Mouse (Mus musculus) kidney, postnatal 0 days (tissue): ENCODE measurements at regions not wholly inside any gene's neighbourhood (a gene's known extent, or its start where the extent isn't known, plus 50 kb on each side); places are given as distances from the start of the nearest gene placed in this dataset.

Experiments used
- ATAC-seq: fragments of 200-750 bp; cut with Nextera tagmentation; replicated peaks from 2 replicates; pipeline ENCODE4 v1.8.0; 2017; ENCODE audit warnings: low read depth, moderate number of reproducible peaks, moderate TSS enrichment, moderate library complexity; ENCODE audit not compliant: low FRiP score
- DNase-seq: peaks from one replicate; pipeline ENCODE4 v3.0.0-alpha.2; 2016; ENCODE audit warnings: low spot score
- H3K27ac ChIP-seq: fragments of 300-500 bp; sonication (generic); 2 replicates; pipeline ENCODE4 v1.5.1; 2014; ENCODE audit warnings: mild to moderate bottlenecking
- H3K27me3 ChIP-seq: fragments of 300-500 bp; sonication (generic); 2 replicates; pipeline ENCODE4 v1.6.1; 2014; ENCODE audit warnings: low read length, mixed read lengths; ENCODE audit not compliant: insufficient read depth
- H3K36me3 ChIP-seq: fragments of 300-500 bp; sonication (generic); 2 replicates; pipeline ENCODE4 v1.6.1; 2014; ENCODE audit warnings: low read length, mixed read lengths; ENCODE audit not compliant: insufficient read depth
- H3K4me1 ChIP-seq: fragments of 300-500 bp; sonication (generic); replicated peaks from 2 replicates; pipeline ENCODE4 v1.6.1; 2014; ENCODE audit warnings: antibody characterized with exemption, low read length, mixed read lengths; ENCODE audit not compliant: insufficient read depth
- H3K4me2 ChIP-seq: fragments of 300-500 bp; sonication (generic); 2 replicates; pipeline ENCODE4 v1.6.1; 2014; ENCODE audit warnings: mild to moderate bottlenecking, low read length, moderate library complexity, mixed read lengths
- H3K4me3 ChIP-seq: fragments of 300-500 bp; sonication (generic); replicated peaks from 2 replicates; pipeline ENCODE4 v1.5.1; 2014; ENCODE audit warnings: low read depth, low read length
- H3K9ac ChIP-seq: fragments of 300-500 bp; sonication (generic); 2 replicates; pipeline ENCODE4 v1.6.1; 2014; ENCODE audit warnings: low read depth, low read length
- H3K9me3 ChIP-seq: fragments of 300-500 bp; sonication (generic); replicated peaks from 2 replicates; pipeline ENCODE4 v1.6.1; 2016; ENCODE audit warnings: low read length, inconsistent platforms, mixed read lengths
- CTCF ChIP-seq: IDR thresholded peaks from 2 replicates; pipeline ENCODE4 v1.5.1; 2016; ENCODE audit warnings: antibody characterized with exemption, low read depth, mild to moderate bottlenecking, moderate library complexity
- whole genome bisulfite sequencing: fragments of 180-500 bp; shearing (Covaris S2); extraction: QIAGEN DNeasy Blood & Tissue Kit; methylation state at CpG from one replicate; pipeline ENCODE4 v1.1.7; 2014; 5-methylcytosine and 5-hydroxymethylcytosine counted together

DNA sequence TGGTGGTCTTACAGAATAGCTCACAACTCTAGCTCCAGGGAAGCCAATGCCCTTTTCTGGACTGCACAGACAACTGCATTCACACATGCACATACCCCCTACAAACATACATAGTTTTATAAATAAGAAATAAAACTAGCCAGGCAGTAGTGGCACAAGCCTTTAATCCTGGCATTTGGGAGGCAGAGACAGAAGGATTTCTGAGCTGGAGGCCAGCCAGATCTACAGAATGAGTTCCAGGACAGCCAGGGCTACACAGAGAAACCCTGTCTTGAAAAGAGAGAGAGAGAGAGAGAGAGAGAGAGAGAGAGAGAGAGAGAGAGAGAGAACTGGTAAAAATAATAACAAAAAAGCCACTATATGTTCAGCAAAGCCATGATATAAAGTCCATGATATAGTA is 143.5 kb upstream of the Tbl1x start:
- Histone ChIP-seq H3K4me1 (no peaks in the 10 kb centered on the region), H3K27ac (no peak overlapping the region), H3K36me3 (no peaks in the 10 kb centered on the region), H3K9me3 (no peaks in the 10 kb centered on the region), H3K27me3 (no peaks in the 10 kb centered on the region), H3K4me2 (no peak overlapping the region), H3K9ac (no peak overlapping the region), H3K4me3 (no peak overlapping the region)
- no peak for ATAC-seq
- TF ChIP-seq CTCF: no peak
- no peak for DNase-seq

DNA sequence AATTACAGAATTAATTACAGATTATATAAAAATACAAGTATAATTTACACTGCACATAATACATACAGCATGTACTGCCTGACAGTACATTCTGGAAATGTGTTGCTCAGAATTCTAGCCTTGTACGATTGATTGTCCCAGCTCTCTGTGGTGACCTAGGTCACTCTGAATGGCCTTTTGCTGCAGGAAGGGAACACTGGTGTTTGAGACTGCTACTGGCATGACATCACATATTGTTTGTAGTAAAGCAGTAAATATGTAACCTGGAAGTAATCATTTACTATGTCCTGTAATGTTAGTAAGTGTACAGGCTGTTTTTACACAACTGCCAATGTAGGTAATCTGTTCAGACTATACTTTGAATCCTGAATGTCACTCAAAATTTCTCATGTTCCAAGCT is 123.5 kb upstream of the Tbl1x start:
- ATAC-seq: no peak
- Histone ChIP-seq H3K36me3 (no peaks in the 10 kb centered on the region), H3K4me1 (no peaks in the 10 kb centered on the region), H3K27ac (no peak overlapping the region), H3K27me3 (no peaks in the 10 kb centered on the region), H3K9ac (no peak overlapping the region), H3K4me2 (no peak overlapping the region), H3K4me3 (no peak overlapping the region), H3K9me3 (no peaks in the 10 kb centered on the region)
- WGBS: 72% methylated on average over 1 of the region's 1 CpGs
- DNase-seq: no peak
- TF ChIP-seq CTCF: no peak

DNA sequence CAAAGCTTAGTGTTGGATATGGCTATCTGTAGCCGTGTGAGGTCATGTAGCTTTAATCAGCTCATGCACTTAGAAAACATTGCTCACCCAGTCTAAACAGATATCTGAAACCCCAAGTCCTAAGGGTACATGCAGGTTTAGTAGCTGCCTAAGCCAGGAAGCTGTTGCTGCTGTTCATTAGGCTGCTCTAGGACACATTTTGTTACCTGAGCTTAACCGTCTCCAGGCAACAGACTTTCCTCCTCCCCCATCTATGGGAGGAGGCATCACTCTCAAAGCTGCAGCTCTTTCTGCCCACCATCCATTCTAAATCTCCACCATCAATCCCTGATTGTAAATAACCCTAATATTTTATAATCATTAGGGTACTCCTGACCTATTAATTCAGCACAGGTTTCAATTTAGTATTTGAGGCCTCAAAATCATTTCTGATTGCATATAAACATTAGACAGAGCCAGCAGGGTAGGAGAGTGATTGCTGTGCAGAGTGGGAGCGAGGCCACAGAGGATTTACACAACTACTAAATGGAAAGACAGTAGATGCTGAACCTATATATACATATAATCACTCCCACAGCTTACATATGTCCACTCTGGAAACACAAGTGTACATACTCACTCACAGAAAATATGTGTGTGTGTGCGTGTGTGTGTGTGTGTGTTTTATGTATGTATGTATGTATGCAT is 118.9 kb upstream of the Tbl1x start:
- no peak overlapping the region for H3K4me2 ChIP-seq
- ATAC-seq (no peak), DNase-seq (no peak)
- WGBS: 67% methylated on average over 4 of the region's 4 CpGs
- no peaks in the 10 kb centered on the region for H3K27me3 ChIP-seq
- no peak for TF ChIP-seq CTCF
- H3K9ac ChIP-seq: no peak overlapping the region
- no peaks in the 10 kb centered on the region for H3K36me3 ChIP-seq
- no peak overlapping the region for H3K27ac ChIP-seq
- H3K4me1 ChIP-seq: no peaks in the 10 kb centered on the region
- no peaks in the 10 kb centered on the region for H3K9me3 ChIP-seq
- no peak overlapping the region for H3K4me3 ChIP-seq

DNA sequence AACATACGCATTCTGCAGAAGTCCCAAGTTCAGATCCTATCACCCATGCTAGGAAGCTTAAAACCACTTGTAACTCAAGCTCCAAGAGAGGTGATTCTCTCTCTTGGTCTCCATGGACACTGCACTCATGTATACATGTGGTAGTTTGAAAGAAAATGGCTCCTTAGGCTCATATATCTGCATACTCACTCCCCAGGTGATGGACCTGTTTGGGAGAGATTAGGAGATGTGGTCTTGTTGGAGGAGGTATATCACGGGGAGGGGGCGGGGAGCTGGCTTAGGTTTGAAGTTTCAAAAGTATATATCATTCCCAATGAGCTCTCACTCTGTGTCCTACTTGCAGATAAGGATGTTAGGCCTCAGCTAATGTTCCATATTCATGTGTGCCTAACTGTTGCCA is 103.9 kb upstream of the Tbl1x start:
- Histone ChIP-seq H3K27me3 (no peaks in the 10 kb centered on the region), H3K27ac (no peak overlapping the region), H3K36me3 (no peaks in the 10 kb centered on the region), H3K9me3 (no peaks in the 10 kb centered on the region), H3K9ac (no peak overlapping the region), H3K4me3 (no peak overlapping the region), H3K4me1 (no peaks in the 10 kb centered on the region), H3K4me2 (no peak overlapping the region)
- no peak for ATAC-seq
- no peak for TF ChIP-seq CTCF
- DNase-seq: no peak
- WGBS: 86% methylated on average over 3 of the region's 3 CpGs

DNA sequence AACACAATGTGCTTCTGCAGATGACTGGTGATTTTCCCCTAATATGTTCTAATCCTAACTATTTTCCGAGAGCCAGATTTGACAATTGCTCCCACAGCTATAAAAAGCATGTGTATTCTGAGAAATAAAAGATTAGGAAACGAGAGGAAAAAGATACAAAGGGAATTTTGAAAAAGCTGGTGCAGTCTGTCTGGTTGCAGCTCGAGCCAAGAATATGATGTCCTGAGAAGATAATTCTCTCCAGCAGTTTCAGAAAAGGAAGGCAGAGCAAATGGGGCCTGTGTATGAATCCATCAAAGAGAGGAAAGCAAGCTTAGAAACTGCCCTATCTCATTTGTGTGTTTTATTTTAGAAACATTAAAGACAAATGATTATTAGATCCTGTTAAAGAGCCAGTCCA is 102.9 kb upstream of the Tbl1x start:
- no peaks in the 10 kb centered on the region for H3K9me3 ChIP-seq
- H3K27me3 ChIP-seq: no peaks in the 10 kb centered on the region
- H3K4me3 ChIP-seq: no peak overlapping the region
- no peak overlapping the region for H3K4me2 ChIP-seq
- TF ChIP-seq CTCF: no peak
- no peaks in the 10 kb centered on the region for H3K4me1 ChIP-seq
- ATAC-seq: no peak
- WGBS: 50% methylated on average over 3 of the region's 3 CpGs
- no peaks in the 10 kb centered on the region for H3K36me3 ChIP-seq
- H3K27ac ChIP-seq: no peak overlapping the region
- H3K9ac ChIP-seq: no peak overlapping the region
- no peak for DNase-seq

DNA sequence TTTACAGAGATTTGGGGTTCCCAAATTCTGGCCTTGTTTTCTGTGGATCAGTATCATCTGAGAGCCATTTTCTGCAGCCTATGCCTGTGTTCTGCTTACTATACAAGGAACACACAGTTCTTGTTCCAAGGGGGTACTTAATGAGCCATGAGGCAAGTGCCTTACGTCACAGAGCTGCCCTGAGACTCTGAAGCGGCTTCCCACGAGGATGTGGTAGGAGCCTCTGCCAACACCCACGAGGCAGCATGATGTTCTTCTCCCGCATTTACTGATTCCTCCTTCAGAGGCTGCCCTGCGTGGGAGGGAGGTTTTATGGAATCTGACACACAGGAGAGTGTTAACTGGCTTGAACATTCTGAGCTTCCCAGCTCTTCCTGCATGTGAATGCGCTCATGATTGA is 101.4 kb upstream of the Tbl1x start:
- Histone ChIP-seq H3K9ac (no peak overlapping the region), H3K36me3 (no peaks in the 10 kb centered on the region), H3K4me3 (no peak overlapping the region), H3K27ac (no peak overlapping the region), H3K9me3 (no peaks in the 10 kb centered on the region), H3K27me3 (no peaks in the 10 kb centered on the region), H3K4me2 (no peak overlapping the region), H3K4me1 (no peaks in the 10 kb centered on the region)
- DNase-seq: peak; percentile 43
- no peak for TF ChIP-seq CTCF
- peak; percentile 69; the same call in 1 of the 2 replicates for ATAC-seq
- WGBS: 43% methylated on average over 7 of the region's 7 CpGs

DNA sequence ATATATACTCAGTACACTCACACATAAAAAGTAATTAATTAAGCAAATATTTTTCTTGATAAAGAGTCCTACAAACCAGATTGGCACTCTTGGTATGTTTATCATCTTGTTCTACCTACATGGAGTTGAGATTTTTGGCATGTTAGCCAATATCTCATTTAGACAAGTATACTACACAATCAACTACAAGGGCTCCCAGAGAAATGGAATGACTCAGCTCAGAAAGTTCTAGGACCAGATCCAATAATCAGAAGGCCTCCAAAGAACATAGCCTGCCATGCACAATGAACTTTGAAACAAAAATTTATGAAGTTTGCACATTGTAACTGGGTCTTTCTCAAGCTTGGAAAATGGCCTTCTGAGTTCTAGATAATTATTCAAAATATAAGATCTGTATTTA is 100.0 kb upstream of the Tbl1x start:
- H3K4me2 ChIP-seq: no peak overlapping the region
- no peak for TF ChIP-seq CTCF
- DNase-seq (no peak), ATAC-seq (no peak)
- H3K36me3 ChIP-seq: no peaks in the 10 kb centered on the region
- H3K27ac ChIP-seq: no peak overlapping the region
- no peak overlapping the region for H3K4me3 ChIP-seq
- no peaks in the 10 kb centered on the region for H3K9me3 ChIP-seq
- no peaks in the 10 kb centered on the region for H3K4me1 ChIP-seq
- H3K9ac ChIP-seq: no peak overlapping the region
- H3K27me3 ChIP-seq: no peaks in the 10 kb centered on the region
